Mouse (Mus musculus): ENCODE results near the gene Ift88. TPM values are rescaled to one million over a fixed set of nuclear protein-coding genes. Genes with fewer than 3 reads are reported as not detected.

Ift88 gene
- polyA plus RNA-seq, 1 experiment from 2014 or later, result 12.8 TPM

- Histone ChIP-seq H3K36me3 (no peaks in the 10 kb centered on the region), H3K27ac (peak within 1 kb of the TSS; percentile 92), H3K4me1 (no peaks in the 10 kb centered on the region), H3K4me2 (peak within 1 kb of the TSS; percentile 93), H3K9ac (peak within 1 kb of the TSS; percentile 78), H3K27me3 (replicated peaks) (no peaks in the 10 kb centered on the region), H3K4me3 (replicated peaks) (peak within 1 kb of the TSS; percentile 69), H3K9me3 (no peaks in the 10 kb centered on the region)
- ATAC-seq (ENCODE audit: insufficient read depth, low FRiP score, low read depth), result peak; percentile 100
- WGBS, result 3% methylated on average over 42 of the region's 43 CpGs
Measured at GRCm38 (mm10) chr14:57398065-57398757, 25.7 kb upstream of the Ift88 start, which contains the start of gene Cryl1. TSS of gene Cryl1 (minus strand) at chr14:57398529.

DNA sequence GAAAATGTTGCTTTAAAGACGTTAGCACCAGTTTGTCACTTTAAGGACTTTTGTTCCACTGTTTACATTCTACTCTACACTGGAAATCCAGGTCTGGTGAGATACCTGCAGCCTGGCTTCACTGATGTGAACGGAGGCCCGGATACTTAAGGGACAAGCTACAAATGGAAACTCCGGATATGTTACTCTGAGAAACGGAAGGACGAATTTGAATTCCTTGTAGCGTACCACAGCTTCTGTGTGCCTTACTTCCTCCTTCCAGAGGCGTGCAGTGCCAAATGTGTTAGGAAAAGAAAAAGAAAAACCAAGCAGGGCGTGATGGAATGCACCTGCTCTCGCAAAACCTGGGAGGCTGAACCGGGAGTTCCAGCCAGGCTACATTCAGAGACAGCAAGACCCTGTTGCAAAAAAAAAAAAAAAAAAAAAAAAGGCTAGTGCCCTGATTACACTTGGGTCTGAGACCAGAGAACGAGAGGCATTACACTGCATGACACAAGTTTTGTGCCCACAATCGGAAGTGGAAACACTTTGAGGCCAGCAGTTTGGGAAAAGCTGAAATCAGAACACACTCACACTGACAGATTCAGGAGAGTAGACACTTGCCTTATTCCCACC is 24.9 kb upstream of the Ift88 start:
- peak; percentile 36 for ATAC-seq (ENCODE audit: insufficient read depth, low FRiP score, low read depth)
- no peaks in the 10 kb centered on the region for H3K4me1 ChIP-seq
- peak overlapping the region; percentile 69 for H3K4me3 ChIP-seq (replicated peaks)
- no peaks in the 10 kb centered on the region for H3K36me3 ChIP-seq
- no peaks in the 10 kb centered on the region for H3K27me3 ChIP-seq (replicated peaks)
- H3K27ac ChIP-seq, result peak overlapping the region; percentile 92
- WGBS, result 7% methylated on average over 13 of the region's 13 CpGs
- H3K9me3 ChIP-seq, result no peaks in the 10 kb centered on the region
- H3K9ac ChIP-seq, result peak overlapping the region; percentile 16; the same call in 1 of the 2 replicates
- H3K4me2 ChIP-seq, result peak overlapping the region; percentile 93

DNA sequence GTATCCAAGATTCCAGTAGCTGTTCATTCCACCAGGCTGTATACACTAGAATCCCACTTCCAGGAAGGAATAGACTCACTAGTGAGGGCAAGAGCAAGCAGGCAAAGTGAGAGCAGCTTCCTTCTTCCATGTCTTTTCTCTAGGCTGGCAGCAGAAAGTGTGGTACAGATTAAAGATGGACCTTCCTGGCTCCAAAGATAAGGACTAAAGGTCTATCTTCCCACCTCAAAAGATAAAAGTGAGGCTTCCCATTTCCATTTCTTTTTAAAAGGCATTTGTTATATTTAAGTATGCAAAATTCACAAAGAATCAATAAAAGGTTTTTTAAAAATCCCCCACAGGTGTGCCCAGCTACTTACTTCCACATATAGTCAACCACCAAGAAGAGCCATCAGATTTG is 21.0 kb upstream of the Ift88 start:
- Histone ChIP-seq H3K36me3 (no peaks in the 10 kb centered on the region), H3K9ac (no peak overlapping the region), H3K4me2 (no peak overlapping the region), H3K9me3 (no peaks in the 10 kb centered on the region), H3K4me3 (replicated peaks) (no peak overlapping the region), H3K4me1 (no peaks in the 10 kb centered on the region), H3K27me3 (replicated peaks) (no peaks in the 10 kb centered on the region), H3K27ac (no peak overlapping the region)
- no peak for ATAC-seq (ENCODE audit: insufficient read depth, low FRiP score, low read depth)

- Histone ChIP-seq H3K27me3 (replicated peaks) (no peaks in the 10 kb centered on the region), H3K9me3 (no peaks in the 10 kb centered on the region), H3K27ac (no peak overlapping the region), H3K4me3 (replicated peaks) (no peak overlapping the region), H3K4me1 (no peaks in the 10 kb centered on the region), H3K36me3 (no peaks in the 10 kb centered on the region), H3K9ac (no peak overlapping the region), H3K4me2 (peak overlapping the region; percentile 27)
- ATAC-seq (ENCODE audit: insufficient read depth, low FRiP score, low read depth), result peak; percentile 78
- WGBS, result 6% methylated on average over 12 of the region's 12 CpGs
Measured at GRCm38 (mm10) chr14:57407039-57407987, 16.5 kb upstream of the Ift88 start.

DNA sequence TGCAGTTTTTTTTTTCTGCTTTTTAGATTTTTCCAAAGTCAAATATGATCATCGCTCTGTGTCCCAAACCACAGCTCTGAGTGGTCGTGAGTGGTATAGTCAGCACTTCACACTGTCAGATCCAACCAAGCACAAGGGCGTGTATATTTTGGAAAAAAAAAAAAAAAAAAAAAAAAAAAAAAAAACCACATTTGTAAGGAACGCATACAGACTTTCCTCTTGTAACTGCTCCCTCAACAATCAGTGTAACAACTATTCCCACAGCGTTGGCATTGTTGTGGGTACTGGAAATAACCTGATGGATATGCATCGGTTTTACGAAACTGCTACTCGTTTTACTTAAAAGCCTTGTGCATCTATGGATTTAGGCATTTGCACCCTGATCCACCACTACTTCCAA is 15.8 kb upstream of the Ift88 start:
- Histone ChIP-seq H3K9me3 (no peaks in the 10 kb centered on the region), H3K27ac (no peak overlapping the region), H3K36me3 (no peaks in the 10 kb centered on the region), H3K4me2 (no peak overlapping the region), H3K4me3 (replicated peaks) (no peak overlapping the region), H3K4me1 (no peaks in the 10 kb centered on the region), H3K9ac (no peak overlapping the region), H3K27me3 (replicated peaks) (no peaks in the 10 kb centered on the region)
- WGBS, result 77% methylated on average over 8 of the region's 8 CpGs
- ATAC-seq (ENCODE audit: insufficient read depth, low FRiP score, low read depth), result no peak

DNA sequence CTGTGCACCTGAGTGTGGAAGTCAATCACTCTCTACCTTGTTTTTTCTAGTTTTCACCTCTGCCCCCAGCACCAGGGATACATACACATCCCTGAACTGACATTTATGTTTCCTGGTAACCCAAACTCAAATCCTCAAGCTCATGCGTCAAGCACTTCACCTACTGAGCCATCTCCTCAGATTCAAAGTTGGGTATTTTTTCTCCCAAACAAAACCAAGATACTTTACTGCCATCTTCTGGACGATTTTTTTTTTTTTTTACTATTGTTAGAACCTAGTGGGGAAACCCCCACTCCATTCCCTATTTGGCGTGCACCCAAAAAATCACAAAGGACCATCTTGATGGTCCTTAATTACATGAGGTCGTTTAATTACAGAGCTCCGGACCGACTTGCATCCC is 14.8 kb upstream of the Ift88 start:
- H3K36me3 ChIP-seq, result no peaks in the 10 kb centered on the region
- no peaks in the 10 kb centered on the region for H3K9me3 ChIP-seq
- 19% methylated on average over 6 of the region's 6 CpGs for WGBS
- no peak overlapping the region for H3K9ac ChIP-seq
- no peak overlapping the region for H3K4me3 ChIP-seq (replicated peaks)
- no peak overlapping the region for H3K27ac ChIP-seq
- no peak overlapping the region for H3K4me2 ChIP-seq
- H3K27me3 ChIP-seq (replicated peaks), result no peaks in the 10 kb centered on the region
- no peaks in the 10 kb centered on the region for H3K4me1 ChIP-seq
- ATAC-seq (ENCODE audit: insufficient read depth, low FRiP score, low read depth), result no peak

GRCm38 (mm10) chr14:57412166-57412565 is 11.7 kb upstream of the Ift88 start:
- Histone ChIP-seq H3K9ac (no peak overlapping the region), H3K27me3 (replicated peaks) (no peaks in the 10 kb centered on the region), H3K9me3 (no peaks in the 10 kb centered on the region), H3K27ac (no peak overlapping the region), H3K36me3 (no peaks in the 10 kb centered on the region), H3K4me3 (replicated peaks) (no peak overlapping the region), H3K4me1 (no peaks in the 10 kb centered on the region), H3K4me2 (no peak overlapping the region)
- ATAC-seq (ENCODE audit: insufficient read depth, low FRiP score, low read depth), result no peak
- WGBS, result 45% methylated on average over 7 of the region's 7 CpGs

GRCm38 (mm10) chr14:57417187-57417586 is 6.7 kb upstream of the Ift88 start:
- no peaks in the 10 kb centered on the region for H3K9me3 ChIP-seq
- no peaks in the 10 kb centered on the region for H3K27me3 ChIP-seq (replicated peaks)
- no peak overlapping the region for H3K4me2 ChIP-seq
- WGBS, result 82% methylated on average over 2 of the region's 2 CpGs
- no peak overlapping the region for H3K9ac ChIP-seq
- no peak overlapping the region for H3K27ac ChIP-seq
- no peak for ATAC-seq (ENCODE audit: insufficient read depth, low FRiP score, low read depth)
- no peaks in the 10 kb centered on the region for H3K4me1 ChIP-seq
- H3K4me3 ChIP-seq (replicated peaks), result no peak overlapping the region
- no peaks in the 10 kb centered on the region for H3K36me3 ChIP-seq

DNA sequence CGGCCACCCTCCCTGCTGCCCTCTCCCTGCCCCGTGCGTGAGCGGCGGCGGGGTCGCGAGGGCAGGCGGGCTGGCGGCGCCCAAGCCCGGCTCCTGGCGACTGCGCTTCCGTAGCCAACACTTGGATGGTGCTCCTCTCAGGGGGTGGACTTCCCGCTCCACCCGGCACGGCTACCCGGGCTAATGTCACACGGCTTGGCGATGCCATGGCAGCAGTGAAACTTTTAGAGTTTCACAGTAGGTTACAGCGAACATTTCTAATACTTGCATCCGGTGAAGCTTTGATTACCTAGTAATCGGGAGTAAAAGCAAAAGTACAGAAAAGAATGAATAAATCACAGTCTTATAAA is 325 bp downstream of the Ift88 start:
- peak overlapping the region; percentile 73 for H3K4me2 ChIP-seq
- H3K27ac ChIP-seq, result peak overlapping the region; percentile 57
- under 1% methylated on average over 23 of the region's 24 CpGs for WGBS
- no peaks in the 10 kb centered on the region for H3K9me3 ChIP-seq
- no peaks in the 10 kb centered on the region for H3K27me3 ChIP-seq (replicated peaks)
- H3K36me3 ChIP-seq, result no peaks in the 10 kb centered on the region
- peak overlapping the region; percentile 97 for H3K4me3 ChIP-seq (replicated peaks)
- H3K9ac ChIP-seq, result peak overlapping the region; percentile 93
- no peaks in the 10 kb centered on the region for H3K4me1 ChIP-seq
- peak; percentile 63; the same call in 1 of the 2 replicates for ATAC-seq (ENCODE audit: insufficient read depth, low FRiP score, low read depth)

GRCm38 (mm10) chr14:57430451-57430850 is 6.6 kb downstream of the Ift88 start:
- Histone ChIP-seq H3K4me1 (no peaks in the 10 kb centered on the region), H3K9me3 (no peaks in the 10 kb centered on the region), H3K27me3 (replicated peaks) (no peaks in the 10 kb centered on the region), H3K4me3 (replicated peaks) (no peak overlapping the region), H3K27ac (no peak overlapping the region), H3K36me3 (no peaks in the 10 kb centered on the region), H3K4me2 (no peak overlapping the region), H3K9ac (no peak overlapping the region)
- no peak for ATAC-seq (ENCODE audit: insufficient read depth, low FRiP score, low read depth)
- WGBS, result 73% methylated on average over 2 of the region's 2 CpGs

DNA sequence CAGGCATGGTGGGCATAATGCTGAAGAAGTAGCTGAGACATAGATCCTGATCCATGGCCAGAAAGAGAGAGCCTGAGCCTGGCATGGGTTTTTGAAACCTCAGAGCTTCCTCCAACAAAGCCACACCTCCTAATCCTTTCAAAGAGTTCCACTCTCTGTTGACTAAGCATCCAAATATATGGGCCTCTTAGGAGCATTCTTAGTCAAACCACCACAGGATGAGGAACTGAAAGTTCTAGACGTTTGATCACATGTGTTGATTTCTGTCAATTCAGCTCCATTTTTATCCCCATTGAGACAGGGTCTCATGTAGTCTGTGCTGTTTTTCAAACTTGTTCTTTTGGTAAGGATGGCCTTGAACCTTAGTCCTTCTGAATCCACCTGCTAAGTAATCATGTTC is 28.7 kb downstream of the Ift88 start:
- no peaks in the 10 kb centered on the region for H3K4me1 ChIP-seq
- no peak overlapping the region for H3K4me2 ChIP-seq
- H3K36me3 ChIP-seq, result peaks cover 9% of the 10 kb centered on the region; the same call in 1 of the 2 replicates
- ATAC-seq (ENCODE audit: insufficient read depth, low FRiP score, low read depth), result no peak
- no peak overlapping the region for H3K27ac ChIP-seq
- H3K27me3 ChIP-seq (replicated peaks), result no peaks in the 10 kb centered on the region
- H3K9me3 ChIP-seq, result no peaks in the 10 kb centered on the region
- H3K4me3 ChIP-seq (replicated peaks), result no peak overlapping the region
- H3K9ac ChIP-seq, result no peak overlapping the region
- 78% methylated on average over 1 of the region's 1 CpGs for WGBS

DNA sequence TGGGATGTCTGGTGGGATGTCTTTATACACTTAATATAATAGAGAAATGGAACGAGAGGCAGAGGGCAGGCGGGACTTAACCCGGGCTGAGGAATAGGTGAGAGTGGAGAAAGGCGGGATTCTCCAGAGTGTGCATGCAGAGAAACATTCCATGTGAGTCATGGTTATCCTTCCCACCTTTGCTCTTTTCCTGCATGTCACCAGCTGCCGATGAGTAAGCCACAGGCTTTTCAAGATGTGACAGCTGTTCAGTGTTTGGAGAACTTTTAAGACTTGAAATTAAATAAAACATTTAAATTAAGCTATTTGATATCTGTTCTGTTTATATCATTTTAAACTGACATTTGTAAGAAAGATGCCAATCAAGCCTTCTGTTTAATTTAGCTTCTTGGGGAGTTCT is 36.0 kb downstream of the Ift88 start:
- no peak overlapping the region for H3K27ac ChIP-seq
- H3K4me3 ChIP-seq (replicated peaks), result no peak overlapping the region
- no peaks in the 10 kb centered on the region for H3K27me3 ChIP-seq (replicated peaks)
- no peak overlapping the region for H3K4me2 ChIP-seq
- no peak for ATAC-seq (ENCODE audit: insufficient read depth, low FRiP score, low read depth)
- WGBS, result 71% methylated on average over 5 of the region's 5 CpGs
- no peak overlapping the region for H3K9ac ChIP-seq
- no peaks in the 10 kb centered on the region for H3K4me1 ChIP-seq
- H3K36me3 ChIP-seq, result no peaks in the 10 kb centered on the region
- H3K9me3 ChIP-seq, result no peaks in the 10 kb centered on the region
